Mouse (Mus musculus) megakaryocyte, embryonic 14.5 days (primary cell): Measurements from ENCODE around the gene Nkiras1.

Experiments
- FLI1 ChIP-seq: IDR thresholded peaks from 2 replicates; pipeline ENCODE4 v1.6.1; 2012; ENCODE audit warnings: low read length, inconsistent platforms, mixed read lengths
- GATA1 ChIP-seq: IDR thresholded peaks from 3 replicates; pipeline ENCODE4 v1.6.1; 2012; ENCODE audit warnings: mixed read lengths, low read length, inconsistent platforms, borderline replicate concordance

GRCm38 (mm10) chr14:18292111-18292510 is 21.2 kb downstream of the Nkiras1 start:
- TF ChIP-seq GATA1 (no peak), FLI1 (no peak)
